Mouse (Mus musculus): ENCODE measurements around the gene Scaf8.
"Not testable (repeated sequence)": the region's sequence is repeated elsewhere in the genome, so short reads cannot be mapped to it uniquely, and the experiment has no call there.

DNA sequence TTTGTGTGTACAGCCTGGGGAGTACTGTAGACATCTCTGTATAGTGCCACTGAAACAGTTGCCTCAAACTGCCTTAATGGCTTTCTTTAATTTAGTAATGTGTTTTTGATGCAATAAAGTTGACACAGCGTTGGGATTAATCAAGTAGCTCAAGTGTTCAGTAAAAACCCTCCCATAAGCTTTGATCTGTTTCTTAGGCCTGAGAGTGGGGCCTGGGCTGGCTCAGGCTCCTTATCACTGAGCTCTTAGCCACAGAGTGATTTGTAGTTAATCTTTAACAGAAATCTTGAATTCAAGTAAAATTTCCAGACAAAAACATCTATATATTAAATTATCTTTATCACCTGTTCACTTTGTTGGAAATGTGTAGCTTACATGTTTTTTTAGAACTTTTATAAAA lies 8.8 kb downstream of the Scaf8 start:
- not testable (repeated sequence) for TF ChIP-seq SMC3 (IDR thresholded peaks at IDR 0.05; ENCODE audit: low read depth, low read length); ZC3H11A (IDR thresholded peaks at IDR 0.05; ENCODE audit: low read depth, low read length); CTCF (conservative IDR thresholded peaks at IDR 0.05 in 1 of 2, IDR thresholded peaks at IDR 0.05 in 1 of 2; ENCODE audit: low read depth in 2 of 2, low read length in 2 of 2); USF1 (IDR thresholded peaks at IDR 0.05; ENCODE audit: low read depth, low read length); UBTF (IDR thresholded peaks at IDR 0.05; ENCODE audit: low read depth, low read length); MEF2A (IDR thresholded peaks at IDR 0.05; ENCODE audit: borderline replicate concordance, low read depth, low read length)
